Mouse (Mus musculus) spleen, postnatal 10 days (tissue): Measurements from ENCODE around the gene Kazn.

Experiments used
- DNase-seq, 2 experiments: peaks; one replicate each; pipeline ENCODE4 v3.0.0; 2021 to 2022; ENCODE audit warnings: low spot score in 2 of 2

Gene Kazn

DNA sequence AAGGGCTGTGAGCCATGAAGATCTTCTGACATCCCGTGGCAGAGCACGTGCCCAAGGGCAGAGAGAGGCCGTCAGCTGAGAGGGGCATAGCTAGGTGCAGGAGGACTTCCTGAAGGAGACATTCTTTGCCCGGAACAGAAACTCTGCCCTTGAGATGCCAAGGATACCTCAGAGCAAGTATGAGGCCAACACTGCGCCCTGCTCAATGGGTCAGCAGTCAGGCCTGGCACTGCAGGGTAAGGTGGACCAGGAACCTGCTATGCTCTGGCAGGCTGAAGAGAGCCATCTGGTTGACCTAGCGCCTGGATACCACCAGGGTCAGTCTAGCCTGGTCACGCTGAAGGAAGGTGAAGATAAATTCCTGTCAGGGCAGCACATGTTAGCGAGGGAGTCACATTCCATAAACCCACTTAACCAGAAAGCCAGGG lies 46.0 kb downstream of the Kazn start:
- no peak for DNase-seq

- DNase-seq, result no peak
These were observed 49.2 kb downstream of the Kazn start for GRCm38 (mm10) chr4:142189960-142190359.

DNA sequence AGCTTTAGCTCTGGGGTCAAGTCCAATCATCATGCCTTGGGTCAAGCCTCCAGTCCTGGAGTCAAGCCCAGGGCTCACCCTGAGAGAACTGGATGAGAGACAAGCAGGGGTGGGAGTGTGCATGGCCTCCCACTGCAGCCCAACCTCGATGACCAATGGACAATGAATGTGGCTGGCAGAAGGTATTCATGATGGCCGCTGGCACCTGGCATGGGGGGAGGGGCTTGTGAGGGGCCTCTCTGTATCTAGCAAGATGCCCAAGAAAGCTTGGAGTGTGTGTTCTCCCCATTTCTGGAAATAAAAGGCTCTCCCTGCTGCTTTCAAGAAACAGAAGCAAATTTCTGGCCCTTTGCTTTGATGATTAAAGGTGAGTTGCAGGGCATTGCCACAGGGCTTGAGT lies 50.7 kb downstream of the Kazn start:
- DNase-seq, result no peak

- DNase-seq, result no peak
These were observed 53.0 kb downstream of the Kazn start for GRCm38 (mm10) chr4:142186155-142186554.

- DNase-seq, result no peak
These were observed 53.7 kb downstream of the Kazn start for GRCm38 (mm10) chr4:142185533-142185900.

DNA sequence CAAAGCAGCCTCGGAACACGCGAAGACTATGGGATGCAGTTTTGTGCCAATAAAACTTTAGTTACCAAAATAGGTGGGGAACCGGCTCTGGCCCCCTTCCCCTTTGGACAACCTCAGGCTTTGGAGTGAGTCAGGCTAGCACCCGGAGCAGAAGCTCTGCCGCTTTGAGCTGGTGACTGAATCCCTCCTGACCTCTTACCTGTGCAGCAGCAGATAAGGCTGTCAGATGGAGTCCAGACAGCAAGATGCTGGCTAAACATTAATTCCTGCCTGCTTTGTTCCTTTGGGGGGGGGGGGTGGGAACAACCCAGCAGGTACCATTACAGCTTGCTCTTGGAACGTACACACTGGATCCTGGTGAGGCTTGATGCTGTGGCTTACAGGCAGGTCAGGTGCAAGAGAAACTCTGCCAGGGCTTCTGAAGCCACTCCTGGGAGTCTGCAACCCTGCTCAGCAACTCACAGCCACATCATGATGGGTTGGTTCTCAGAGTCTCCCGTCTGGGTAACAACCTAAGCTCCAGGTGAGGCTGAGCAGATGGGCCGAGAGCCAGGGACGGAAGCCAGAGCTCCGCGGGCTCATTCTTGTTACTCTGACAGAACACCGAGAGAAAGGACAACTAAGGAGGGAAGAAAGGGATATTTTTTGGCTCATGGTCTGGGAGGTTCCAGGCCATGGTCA lies 54.2 kb downstream of the Kazn start:
- no peak for DNase-seq

DNA sequence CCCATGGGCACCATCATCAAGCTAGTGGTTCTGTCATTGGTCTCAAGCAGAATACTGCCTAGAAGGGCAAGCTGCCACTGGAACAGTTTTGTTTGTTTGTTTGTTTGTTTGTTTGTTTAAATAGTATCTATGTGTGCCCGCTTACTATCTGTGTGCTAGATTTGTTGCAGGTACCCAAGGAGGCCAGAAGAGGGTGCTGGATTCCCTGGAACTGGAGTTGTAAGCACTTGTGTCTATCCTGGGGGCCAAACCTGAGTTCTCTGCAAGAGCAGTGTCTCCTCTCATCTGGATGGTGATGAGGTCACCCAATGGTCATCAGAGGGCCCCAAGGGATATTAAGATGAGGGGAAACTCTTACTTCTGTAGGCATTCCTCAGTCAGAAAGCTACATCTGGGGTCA lies 55.6 kb downstream of the Kazn start:
- no peak for DNase-seq

DNA sequence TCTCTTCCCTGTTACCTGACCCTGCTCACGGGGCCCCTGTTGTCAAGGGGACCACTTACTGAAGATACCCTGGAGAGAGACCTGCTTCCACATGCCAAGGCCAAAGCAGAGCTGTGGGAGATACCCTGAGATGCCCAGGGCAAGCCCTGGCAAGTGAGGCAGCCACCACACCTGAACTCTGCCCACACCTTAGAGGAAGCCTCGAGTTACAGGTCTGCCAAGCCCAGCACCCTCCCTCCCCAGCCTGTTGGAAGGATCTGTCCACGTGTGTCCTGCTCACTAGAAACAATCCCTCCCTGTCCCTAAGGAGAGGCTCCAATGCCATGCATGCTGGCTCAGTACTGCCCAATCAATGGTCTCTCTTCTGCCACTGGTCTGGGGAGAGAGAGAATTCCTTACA lies 56.2 kb downstream of the Kazn start:
- no peak for DNase-seq

DNA sequence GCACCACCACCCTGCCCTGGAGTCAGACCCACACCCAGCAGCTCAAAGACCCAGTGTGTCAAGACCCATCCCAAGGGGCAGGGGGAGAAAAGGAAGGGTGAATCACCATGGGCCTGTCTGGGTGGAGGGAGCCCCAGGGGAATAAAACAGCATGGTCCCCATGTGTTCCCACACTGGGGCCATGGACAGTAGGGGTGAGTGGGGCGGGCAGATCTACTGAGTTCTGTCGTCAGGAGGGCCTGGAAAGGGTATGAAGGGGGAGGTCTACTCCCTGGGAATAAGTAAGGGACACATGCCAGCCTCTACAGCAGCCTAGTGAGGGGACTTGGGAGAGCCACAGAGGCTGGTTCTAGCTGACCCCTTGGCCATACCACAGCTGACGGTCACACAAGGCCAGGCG lies 57.6 kb downstream of the Kazn start:
- DNase-seq, result no peak

- no peak for DNase-seq
These were observed 58.3 kb downstream of the Kazn start for GRCm38 (mm10) chr4:142180874-142181273.

GRCm38 (mm10) chr4:142180289-142180688 lies 58.9 kb downstream of the Kazn start:
- no peak for DNase-seq

GRCm38 (mm10) chr4:142179531-142179930 lies 59.7 kb downstream of the Kazn start:
- peak in 1 of 2 experiments; percentile 37 for DNase-seq

- DNase-seq, result no peak
These were observed 62.5 kb downstream of the Kazn start for GRCm38 (mm10) chr4:142176732-142177131.

DNA sequence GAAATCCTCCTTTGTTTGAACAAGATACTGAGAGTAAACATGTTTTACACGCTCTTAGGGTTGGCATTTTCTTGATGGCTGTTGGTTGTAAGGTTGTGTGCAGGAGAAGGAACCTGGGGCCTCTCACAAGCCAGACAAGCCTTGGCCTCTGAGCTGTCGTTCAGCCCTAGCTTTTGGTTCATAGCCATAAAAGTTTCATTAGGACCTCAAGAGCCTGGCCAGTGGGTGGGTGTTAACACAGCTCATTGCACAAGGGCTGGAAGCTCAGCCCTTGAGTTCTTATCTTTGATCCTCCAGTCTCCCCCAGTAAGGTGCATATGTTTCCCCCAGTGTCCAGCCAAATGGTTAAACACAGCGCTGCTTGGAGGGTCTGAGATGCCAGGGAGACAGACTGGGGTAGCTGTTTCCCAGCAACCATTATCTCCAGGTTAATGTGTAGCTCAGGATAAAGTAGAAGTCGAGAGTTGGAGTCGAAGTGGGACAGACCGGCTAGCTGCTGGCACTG lies 65.2 kb downstream of the Kazn start:
- no peak for DNase-seq

GRCm38 (mm10) chr4:142172942-142173341 lies 66.3 kb downstream of the Kazn start:
- DNase-seq, result no peak

- no peak for DNase-seq
These were observed 67.3 kb downstream of the Kazn start for GRCm38 (mm10) chr4:142171788-142172497.

DNA sequence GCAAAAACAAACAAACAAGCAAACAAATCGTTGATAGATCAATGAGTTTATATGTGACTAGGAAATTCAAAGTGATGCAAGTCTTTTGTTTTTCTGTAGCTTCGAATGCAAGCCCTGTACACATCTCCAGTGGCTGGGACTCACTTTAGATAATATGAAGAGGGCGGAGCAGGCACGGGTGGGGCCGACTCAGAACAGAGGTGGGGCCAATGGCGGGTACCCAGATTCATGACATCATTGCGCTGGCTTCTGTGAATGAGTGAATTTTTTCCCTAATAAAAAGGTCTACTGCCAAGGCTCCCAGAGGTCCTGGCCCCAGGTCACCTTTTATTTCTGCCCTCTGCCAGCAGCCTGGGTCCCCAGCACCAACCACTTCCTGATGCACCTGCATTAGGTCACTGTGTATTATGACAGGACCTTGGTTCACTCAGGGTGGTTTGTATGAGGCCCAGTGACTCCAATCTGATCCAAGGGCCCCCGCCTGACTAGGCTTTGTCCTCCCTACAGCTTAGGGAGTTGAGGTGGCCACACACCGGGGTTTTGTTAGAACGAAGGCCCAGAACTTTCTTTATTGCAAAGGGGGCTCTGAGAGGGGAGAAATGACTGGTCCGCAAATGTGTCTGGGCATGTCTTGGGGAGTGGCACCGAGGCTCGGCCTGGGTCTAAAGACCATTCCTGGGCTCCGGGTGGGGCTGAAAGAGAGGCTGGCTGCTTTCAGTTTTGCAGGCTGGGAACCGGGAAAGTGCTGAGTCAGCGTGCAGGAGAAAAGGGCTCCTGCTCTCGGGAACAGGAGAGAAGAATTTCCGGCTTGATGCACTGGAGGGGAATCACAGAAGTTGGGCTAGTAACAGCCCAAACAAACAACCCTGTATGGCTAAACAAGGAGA lies 68.1 kb downstream of the Kazn start:
- peak in 1 of 2 experiments; percentile 23 for DNase-seq

DNA sequence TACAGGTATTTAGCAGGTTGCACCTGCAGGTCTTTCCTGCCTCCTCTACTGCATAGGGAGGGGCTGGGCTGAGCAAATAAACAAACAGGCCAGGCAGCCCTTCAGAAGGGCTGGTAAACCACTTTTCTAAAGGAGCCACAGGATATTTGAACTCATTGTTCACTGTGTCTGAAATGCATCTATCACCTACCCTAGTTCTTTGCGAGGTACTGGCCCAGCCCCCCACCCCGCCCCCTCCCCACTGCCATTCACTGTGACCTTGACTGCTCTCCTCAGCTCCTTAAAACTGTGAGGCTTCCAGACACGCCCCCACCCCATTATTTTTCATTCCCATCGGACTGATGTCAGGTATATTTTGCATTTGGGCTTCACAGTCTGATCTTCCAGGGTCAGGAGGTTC lies 69.6 kb downstream of the Kazn start:
- DNase-seq, result no peak

DNA sequence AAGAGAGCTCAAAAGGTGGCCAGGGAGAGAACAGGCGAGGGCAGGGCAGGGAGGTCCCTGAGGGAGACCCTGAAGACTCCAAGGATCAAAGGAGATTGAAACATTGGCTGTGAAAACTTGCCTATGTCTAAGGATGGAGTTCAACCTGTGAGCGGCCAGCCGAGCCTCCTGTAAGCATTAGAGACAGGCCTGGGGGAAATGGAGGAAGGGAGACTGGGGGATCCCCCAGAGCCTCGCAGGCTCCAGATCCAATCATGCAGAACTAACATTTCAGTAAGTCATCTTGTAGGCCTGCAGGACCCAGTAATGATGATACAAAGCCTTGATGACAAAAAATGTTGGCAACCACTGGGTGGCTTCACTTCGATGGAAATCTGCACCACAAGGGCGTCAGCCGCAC lies 70.8 kb downstream of the Kazn start:
- DNase-seq, result no peak

DNA sequence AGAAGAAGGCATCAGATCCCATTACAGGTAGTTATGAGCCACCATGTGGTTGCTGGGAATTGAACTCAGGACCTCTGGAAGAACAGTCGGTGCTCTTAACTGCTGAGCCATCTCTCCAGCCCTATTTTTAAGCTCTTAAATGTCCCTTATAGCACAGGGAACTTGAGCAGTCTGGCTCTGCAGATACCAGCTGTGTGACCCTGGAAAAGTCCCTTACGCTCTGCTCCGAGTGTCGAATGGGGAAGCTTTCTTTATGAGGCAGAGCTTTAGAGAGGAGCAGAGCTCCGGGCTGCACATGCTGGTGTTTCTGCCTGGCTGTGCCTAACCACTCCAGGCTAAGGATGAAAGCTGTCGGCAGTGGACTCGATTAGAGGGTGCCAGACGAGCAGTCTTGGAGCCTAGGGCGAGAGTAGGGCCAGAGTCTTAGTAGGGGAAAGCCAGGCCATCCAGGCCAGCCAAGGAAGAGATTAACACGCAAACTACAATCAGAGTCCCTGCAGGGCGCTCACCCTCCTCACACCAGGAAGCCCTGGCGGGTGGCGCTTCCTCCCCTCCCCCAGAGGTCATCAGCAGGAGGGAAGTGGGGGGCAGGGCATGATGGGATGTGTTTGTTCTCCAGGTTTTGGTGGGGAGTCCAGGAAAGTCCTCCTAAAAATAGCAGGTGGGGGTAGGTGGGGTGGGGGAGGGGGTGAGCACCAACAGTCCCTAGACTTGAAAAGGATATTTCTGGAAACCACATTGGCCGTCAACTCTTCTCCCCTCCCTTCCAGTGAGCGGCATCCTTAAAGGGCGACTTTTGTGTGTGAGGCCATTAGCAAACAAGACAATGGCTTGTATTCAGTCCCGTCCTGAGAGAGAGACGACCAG lies 73.1 kb downstream of the Kazn start:
- DNase-seq, result peak in 1 of 2 experiments; percentile 29

GRCm38 (mm10) chr4:142165363-142165762 lies 73.8 kb downstream of the Kazn start:
- no peak for DNase-seq
